Mouse (Mus musculus) CH12.LX (cell line): ENCODE results near the gene Ikzf1. TPM values are rescaled to one million over a fixed set of nuclear protein-coding genes. Genes with fewer than 3 reads are reported as not detected.

Experiments
- DNase-seq: peaks from one replicate; pipeline ENCODE4 v3.0.0-alpha.2; 2013; ENCODE audit errors: extremely low read depth
- H3K27ac ChIP-seq: 2 replicates; pipeline ENCODE4 v1.5.1; 2012; ENCODE audit warnings: low read depth, mild to moderate bottlenecking, control low read depth, moderate library complexity; ENCODE audit not compliant: insufficient read depth
- H3K27me3 ChIP-seq: replicated peaks from 2 replicates; pipeline ENCODE3; 2012; ENCODE audit warnings: inconsistent platforms
- H3K36me3 ChIP-seq, 2 experiments: replicated peaks in 1 of 2; 2 replicates each; pipeline versions ENCODE3 to v1.6.1; 2012; ENCODE audit warnings: inconsistent platforms in 1 of 2, low read length in 1 of 2, mild to moderate bottlenecking in 1 of 2, mixed read lengths in 1 of 2, moderate library complexity in 1 of 2; ENCODE audit not compliant: control insufficient read depth in 1 of 2, insufficient read depth in 1 of 2
- H3K4me1 ChIP-seq, 2 experiments: 2 replicates each; pipeline ENCODE4 v1.6.1; 2012; ENCODE audit warnings: inconsistent platforms in 1 of 2, moderate library complexity in 1 of 2; ENCODE audit not compliant: insufficient read depth in 2 of 2, control insufficient read depth in 1 of 2
- H3K4me2 ChIP-seq: 2 replicates; pipeline ENCODE4 v1.6.1; 2012; ENCODE audit warnings: low read depth, mild to moderate bottlenecking, control low read depth; ENCODE audit not compliant: poor library complexity, insufficient read depth, severe bottlenecking
- H3K4me3 ChIP-seq, 3 experiments: fragments of 150-350 bp in 1 of 3; sonication (generic) in 1 of 3; replicated peaks in 1 of 3; 2 replicates each; pipeline versions ENCODE3 to v1.5.1; 2011 to 2012; ENCODE audit warnings: low read depth in 2 of 3, low read length in 2 of 3, mild to moderate bottlenecking in 2 of 3, moderate library complexity in 2 of 3, control low read depth in 1 of 3, improper control_type of control experiment in 1 of 3, inconsistent platforms in 1 of 3, mixed read lengths in 1 of 3; ENCODE audit not compliant: poor library complexity in 1 of 3
- H3K79me2 ChIP-seq: replicated peaks from 2 replicates; pipeline ENCODE4 v1.6.1; 2012; ENCODE audit warnings: mild to moderate bottlenecking, moderate library complexity; ENCODE audit not compliant: control insufficient read depth, poor library complexity, insufficient read depth, severe bottlenecking; ENCODE audit errors: extremely low read depth
- H3K9ac ChIP-seq: 2 replicates; pipeline ENCODE4 v1.6.1; 2012; ENCODE audit warnings: low read depth, mild to moderate bottlenecking, control low read depth, moderate library complexity; ENCODE audit not compliant: insufficient read depth
- H3K9me3 ChIP-seq: replicated peaks from 2 replicates; pipeline ENCODE3; 2012; ENCODE audit warnings: low read length, inconsistent platforms, mixed read lengths
- BHLHE40 ChIP-seq: IDR thresholded peaks from 2 replicates; pipeline ENCODE4 v1.6.1; 2011; ENCODE audit warnings: mild to moderate bottlenecking, low read depth, low read length, improper control_type of control experiment
- CHD2 ChIP-seq: IDR thresholded peaks from 2 replicates; pipeline ENCODE4 v1.6.1; 2011; ENCODE audit warnings: low read length, improper control_type of control experiment
- CTCF ChIP-seq, 2 experiments: IDR thresholded peaks in 1 of 2; conservative IDR thresholded peaks in 1 of 2; 2 replicates each; pipeline ENCODE4 v1.5.1; 2011 to 2012; ENCODE audit warnings: low read depth in 2 of 2, low read length in 2 of 2, improper control_type of control experiment in 1 of 2, inconsistent platforms in 1 of 2, mild to moderate bottlenecking in 1 of 2, moderate library complexity in 1 of 2
- E2F4 ChIP-seq: IDR thresholded peaks from 2 replicates; pipeline ENCODE4 v1.6.1; 2011; ENCODE audit warnings: low read depth, low read length, improper control_type of control experiment; ENCODE audit not compliant: insufficient replicate concordance
- ELF1 ChIP-seq: IDR thresholded peaks from 2 replicates; pipeline ENCODE4 v1.6.1; 2014; ENCODE audit warnings: low read depth, mild to moderate bottlenecking, inconsistent platforms, low read length, improper control_type of control experiment
- EP300 ChIP-seq: IDR thresholded peaks from 2 replicates; pipeline ENCODE4 v1.6.1; 2011; ENCODE audit warnings: low read length, improper control_type of control experiment
- ETS1 ChIP-seq: conservative IDR thresholded peaks from 2 replicates; pipeline ENCODE4 v1.6.1; 2012; ENCODE audit warnings: low read depth, mild to moderate bottlenecking, inconsistent platforms, low read length, improper control_type of control experiment, moderate library complexity
- HCFC1 ChIP-seq: IDR thresholded peaks from 2 replicates; pipeline ENCODE4 v1.6.1; 2012; ENCODE audit warnings: low read depth, mild to moderate bottlenecking, inconsistent platforms, low read length, improper control_type of control experiment
- IRF4 ChIP-seq: IDR thresholded peaks from 2 replicates; pipeline ENCODE4 v1.6.1; 2014; ENCODE audit warnings: low read depth, mild to moderate bottlenecking, inconsistent platforms, low read length, improper control_type of control experiment
- JUN ChIP-seq: IDR thresholded peaks from 2 replicates; pipeline ENCODE4 v1.6.1; 2011; ENCODE audit warnings: low read depth, mild to moderate bottlenecking, low read length, improper control_type of control experiment, moderate library complexity; ENCODE audit not compliant: insufficient read depth
- JUND ChIP-seq: conservative IDR thresholded peaks from 2 replicates; pipeline ENCODE4 v1.6.1; 2011; ENCODE audit warnings: low read depth, low read length, improper control_type of control experiment
- KAT2A ChIP-seq: IDR thresholded peaks from 2 replicates; pipeline ENCODE4 v1.6.1; 2012; ENCODE audit warnings: low read length, improper control_type of control experiment, inconsistent platforms; ENCODE audit not compliant: insufficient replicate concordance
- MAFK ChIP-seq: IDR thresholded peaks from 2 replicates; pipeline ENCODE4 v1.6.1; 2011; ENCODE audit warnings: low read length, improper control_type of control experiment; ENCODE audit not compliant: insufficient replicate concordance
- MAX ChIP-seq: IDR thresholded peaks from 2 replicates; pipeline ENCODE4 v1.6.1; 2011; ENCODE audit warnings: low read length, improper control_type of control experiment
- MAZ ChIP-seq: IDR thresholded peaks from 2 replicates; pipeline ENCODE4 v1.6.1; 2012; ENCODE audit warnings: low read depth, mild to moderate bottlenecking, inconsistent platforms, low read length, improper control_type of control experiment, moderate library complexity
- MEF2A ChIP-seq: IDR thresholded peaks from 2 replicates; pipeline ENCODE4 v1.6.1; 2014; ENCODE audit warnings: low read depth, mild to moderate bottlenecking, inconsistent platforms, low read length, improper control_type of control experiment, borderline replicate concordance
- MXI1 ChIP-seq: IDR thresholded peaks from 2 replicates; pipeline ENCODE4 v1.6.1; 2011; ENCODE audit warnings: mild to moderate bottlenecking, low read depth, low read length, improper control_type of control experiment
- MYC ChIP-seq: IDR thresholded peaks from 2 replicates; pipeline ENCODE4 v1.6.1; 2011; ENCODE audit warnings: low read depth, mild to moderate bottlenecking, improper control_type of control experiment, low read length
- NELFE ChIP-seq: IDR thresholded peaks from 2 replicates; pipeline ENCODE4 v1.6.1; 2011; ENCODE audit warnings: low read depth, low read length, improper control_type of control experiment
- NRF1 ChIP-seq: IDR thresholded peaks from 2 replicates; pipeline ENCODE4 v1.6.1; 2014; ENCODE audit warnings: low read depth, mild to moderate bottlenecking, inconsistent platforms, low read length, improper control_type of control experiment, moderate library complexity
- PAX5 ChIP-seq: IDR thresholded peaks from 2 replicates; pipeline ENCODE4 v1.6.1; 2012; ENCODE audit warnings: low read length, inconsistent platforms, mixed read lengths
- POLR2A ChIP-seq: IDR thresholded peaks from 2 replicates; pipeline ENCODE4 v1.6.1; 2011; ENCODE audit warnings: low read depth, mild to moderate bottlenecking, improper control_type of control experiment, low read length
- POLR2AphosphoS2 ChIP-seq: IDR thresholded peaks from 2 replicates; pipeline ENCODE4 v1.6.1; 2011; ENCODE audit warnings: low read depth, low read length, improper control_type of control experiment
- SIN3A ChIP-seq: IDR thresholded peaks from 2 replicates; pipeline ENCODE4 v1.6.1; 2012; ENCODE audit warnings: low read length, improper control_type of control experiment, inconsistent platforms
- TBP ChIP-seq: conservative IDR thresholded peaks from 2 replicates; pipeline ENCODE4 v1.6.1; 2011; ENCODE audit warnings: low read depth, low read length, improper control_type of control experiment
- TCF12 ChIP-seq: IDR thresholded peaks from 2 replicates; pipeline ENCODE4 v1.6.1; 2014; ENCODE audit warnings: low read depth, mild to moderate bottlenecking, inconsistent platforms, low read length, improper control_type of control experiment
- UBTF ChIP-seq: IDR thresholded peaks from 2 replicates; pipeline ENCODE4 v1.6.1; 2012; ENCODE audit warnings: low read depth, mild to moderate bottlenecking, inconsistent platforms, low read length, improper control_type of control experiment, moderate library complexity
- USF2 ChIP-seq: conservative IDR thresholded peaks from 2 replicates; pipeline ENCODE4 v1.6.1; 2011; ENCODE audit warnings: low read depth, low read length, improper control_type of control experiment
- ZC3H11A ChIP-seq: IDR thresholded peaks from 2 replicates; pipeline ENCODE4 v1.6.1; 2012; ENCODE audit warnings: low read depth, mild to moderate bottlenecking, inconsistent platforms, low read length, improper control_type of control experiment
- ZMIZ1 ChIP-seq: IDR thresholded peaks from 2 replicates; pipeline ENCODE4 v1.6.1; 2012; ENCODE audit warnings: low read depth, mild to moderate bottlenecking, inconsistent platforms, low read length, improper control_type of control experiment
- ZNF384 ChIP-seq: IDR thresholded peaks from 2 replicates; pipeline ENCODE4 v1.6.1; 2012; ENCODE audit warnings: low read depth, low read length, improper control_type of control experiment, inconsistent platforms
- dilution Hi-C: fragments of 300-500 bp; cut with MboI; formaldehyde crosslinking; loops from 2 replicates; pipeline ENCODE4 v1.14.3; 2020; ENCODE audit warnings: low sequenced_read_pairs; ENCODE audit not compliant: extremely low pct_unique_long_range_greater_than_20kb, extremely low pct_ligation_motif_present
- in situ Hi-C: fragments of 300-500 bp; cut with MboI; formaldehyde crosslinking; loops from 3 replicates; pipeline ENCODE4 v1.14.3; 2019; ENCODE audit warnings: low sequenced_read_pairs, low pct_ligation_motif_present, low pct_unique_long_range_greater_than_20kb, mixed read lengths
- polyA plus RNA-seq: library from polyadenylated mRNA; unstranded; fragments of >175 nt; gene quantifications from 2 replicates; pipeline ENCODE4 v1.2.1, GENCODE M21; 2012; ENCODE audit warnings: low read depth; ENCODE audit not compliant: insufficient read length
- total RNA-seq, 2 experiments: library from RNA; depleted of rRNA; stranded (reverse); fragments of 300-350 nt in 1 of 2; fragments of >200 nt in 1 of 2; gene quantifications; 2 replicates each; pipeline ENCODE4 v1.2.3; 2012 to 2014

Ikzf1 gene
- total and polyA plus RNA-seq, 3 experiments: 33.1 to 68.7 (median 51.2) TPM

DNA sequence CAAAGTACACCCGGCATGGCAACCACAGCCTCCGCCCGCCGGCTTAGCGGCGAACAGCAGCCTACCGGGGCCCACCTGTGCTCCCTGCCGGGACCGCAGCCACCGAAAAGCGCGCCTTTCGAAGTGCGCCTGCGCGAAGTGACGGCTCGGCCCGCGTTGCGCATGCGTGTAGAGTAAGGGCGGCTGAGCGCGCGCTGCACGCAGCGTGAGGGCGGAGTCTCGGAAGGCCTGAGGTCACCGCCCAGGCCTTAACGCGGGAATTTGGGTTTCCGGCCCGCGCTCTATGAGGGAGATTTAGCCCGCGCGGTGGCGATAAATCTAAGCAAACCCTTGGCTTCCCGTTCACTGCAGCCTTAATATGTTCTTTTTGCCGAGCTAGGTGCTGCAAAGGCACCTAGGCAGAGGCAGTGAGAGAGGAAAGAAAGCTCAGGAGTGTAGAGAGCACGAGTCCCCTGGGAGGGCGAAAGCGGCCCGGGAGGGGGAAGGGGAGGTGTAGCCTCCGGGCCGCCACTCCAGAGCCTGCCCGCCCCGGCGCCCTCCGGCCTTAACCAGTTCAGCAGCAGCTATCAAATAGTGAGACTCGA lies 124.1 kb downstream of the Ikzf1 start, which contains the start of gene Fignl1:
Fignl1 (minus strand) TSS at position 143 of the 584 bp plus-strand sequence.
- in situ Hi-C loops (loop anchor here (25.0 kb wide), 3 partner anchors 403 to 728 kb away; no protein-coding TSS in a partner anchor), dilution Hi-C loops (loop anchor here (25.0 kb wide), 1 partner anchor 153 kb away; no protein-coding TSS in a partner anchor)
- Histone ChIP-seq H3K9ac (peak within 1 kb of the TSS; percentile 76), H3K9me3 (no peaks in the 10 kb centered on the region), H3K27me3 (no peaks in the 10 kb centered on the region), H3K4me2 (peak within 1 kb of the TSS; percentile 99), H3K79me2 (peaks cover 38% of the 10 kb centered on the region), H3K36me3 (peaks cover 10 to 21% of the 10 kb centered on the region in 2 experiments), H3K27ac (peak within 1 kb of the TSS; percentile 95), H3K4me1 (peaks cover 5 to 56% of the 10 kb centered on the region in 2 experiments), H3K4me3 (peak within 1 kb of the TSS; percentile 62 to 87 (median 73))
- TF ChIP-seq JUND (no peak), HCFC1 (peak; percentile 78), TCF12 (peak; percentile 95; the same call in 1 of the 2 replicates), POLR2A (peak; percentile 87), EP300 (peak; percentile 39; the same call in 1 of the 2 replicates), KAT2A (peak; percentile 93), NELFE (peak; percentile 91), NRF1 (peak; percentile 99), UBTF (peak; percentile 87; the same call in 1 of the 2 replicates), TBP (peak; percentile 28; the same call in 1 of the 2 replicates), MAX (peak; percentile 87), CHD2 (peak; percentile 83), CTCF (conservative IDR thresholded peaks at IDR 0.05 in 1 of 2, IDR thresholded peaks at IDR 0.05 in 1 of 2; ENCODE audit: low read depth in 2 of 2, low read length in 2 of 2) (peak in 1 of 2 experiments; percentile 36; a peak in 2 of 4 replicates), POLR2AphosphoS2 (peak; percentile 29; the same call in 1 of the 2 replicates), ZNF384 (no peak), MAFK (no peak), ETS1 (peak; percentile 40), BHLHE40 (peak; percentile 59; the same call in 1 of the 2 replicates), SIN3A (peak; percentile 97), MAZ (peak; percentile 77), ELF1 (peak; percentile 74), JUN (no peak), USF2 (no peak), IRF4 (peak; percentile 32), ZC3H11A (no peak), PAX5 (no peak), E2F4 (peak; percentile 99), MYC (peak; percentile 68; the same call in 1 of the 2 replicates), MEF2A (peak; percentile 68), MXI1 (peak; percentile 95), ZMIZ1 (peak; percentile 97)
- DNase-seq: peak; percentile 98
